Mouse (Mus musculus): Measurements from ENCODE around the gene Slc25a42. TPM values are rescaled to one million over a fixed set of nuclear protein-coding genes. Genes with fewer than 3 reads are reported as not detected.
A peak's percentile ranks its signal among the peaks of the same experiment; 100 is the strongest.

The Slc25a42 gene
- polyA plus RNA-seq, 1 experiment: 45.5 TPM

GRCm38 (mm10) chr8:70237842-70238241 is 25.7 kb upstream of the Slc25a42 start:
- 84% methylated on average over 2 of the region's 2 CpGs for WGBS
- TF ChIP-seq POLR2A (IDR thresholded peaks at IDR 0.05; ENCODE audit: borderline replicate concordance, insufficient read depth, low read length): no peak
- no peak for TF ChIP-seq CTCF (IDR thresholded peaks at IDR 0.05; ENCODE audit: borderline replicate concordance, insufficient read depth, low read depth, low read length)
- DNase-seq: no peak

GRCm38 (mm10) chr8:70234781-70235128 is 22.6 kb upstream of the Slc25a42 start:
- no peaks in the 10 kb centered on the region; the same call in 1 of the 2 replicates for H3K4me1 ChIP-seq (ENCODE audit: control insufficient read depth, insufficient read depth, low read length)
- no peak for TF ChIP-seq CTCF (IDR thresholded peaks at IDR 0.05; ENCODE audit: borderline replicate concordance, insufficient read depth, low read depth, low read length)
- TF ChIP-seq POLR2A (IDR thresholded peaks at IDR 0.05; ENCODE audit: borderline replicate concordance, insufficient read depth, low read length): no peak
- no peak for DNase-seq
- H3K27me3 ChIP-seq (ENCODE audit: control insufficient read depth, insufficient read depth, low read length): no peaks in the 10 kb centered on the region
- H3K4me3 ChIP-seq (replicated peaks; ENCODE audit: insufficient read depth, low read depth, low read length): peak overlapping the region; percentile 84
- WGBS: under 1% methylated on average over 15 of the region's 15 CpGs
- peak overlapping the region; percentile 27; the same call in 1 of the 2 replicates for H3K27ac ChIP-seq (ENCODE audit: insufficient read depth, low read length)

More at GRCm38 (mm10) chr8:70237842-70238241, 25.7 kb upstream of the Slc25a42 start:
- no peak overlapping the region for H3K4me3 ChIP-seq (replicated peaks; ENCODE audit: insufficient read depth, low read depth, low read length)
- H3K4me1 ChIP-seq (ENCODE audit: control insufficient read depth, insufficient read depth, low read length): peaks cover 2% of the 10 kb centered on the region; the same call in 1 of the 2 replicates
- H3K27me3 ChIP-seq (ENCODE audit: control insufficient read depth, insufficient read depth, low read length): no peaks in the 10 kb centered on the region
- H3K27ac ChIP-seq (ENCODE audit: insufficient read depth, low read length): no peak overlapping the region

- TF ChIP-seq POLR2A (IDR thresholded peaks at IDR 0.05; ENCODE audit: borderline replicate concordance, insufficient read depth, low read length) (peak; percentile 75; the same call in 1 of the 2 replicates), CTCF (IDR thresholded peaks at IDR 0.05; ENCODE audit: borderline replicate concordance, insufficient read depth, low read depth, low read length) (no peak)
- under 1% methylated on average over 67 of the region's 67 CpGs for WGBS
- peak; percentile 96 to 98 for DNase-seq
- no peaks in the 10 kb centered on the region; the same call in 1 of the 2 replicates for H3K4me1 ChIP-seq (ENCODE audit: control insufficient read depth, insufficient read depth, low read length)
- peak within 1 kb of the TSS; percentile 84 for H3K4me3 ChIP-seq (replicated peaks; ENCODE audit: insufficient read depth, low read depth, low read length)
- no peaks in the 10 kb centered on the region for H3K27me3 ChIP-seq (ENCODE audit: control insufficient read depth, insufficient read depth, low read length)
- H3K27ac ChIP-seq (ENCODE audit: insufficient read depth, low read length): peak within 1 kb of the TSS; percentile 95
These were observed 22.1 kb upstream of the Slc25a42 start, which contains the start of the genes Sugp2 and Armc6 for GRCm38 (mm10) chr8:70234080-70234780. Gene Sugp2, plus strand, starts transcription at chr8:70234226. Gene Armc6, minus strand, starts transcription at chr8:70234466.

GRCm38 (mm10) chr8:70233606-70234005 is 21.5 kb upstream of the Slc25a42 start:
- Histone ChIP-seq H3K27ac (ENCODE audit: insufficient read depth, low read length) (no peak overlapping the region), H3K4me1 (ENCODE audit: control insufficient read depth, insufficient read depth, low read length) (no peaks in the 10 kb centered on the region; the same call in 1 of the 2 replicates), H3K27me3 (ENCODE audit: control insufficient read depth, insufficient read depth, low read length) (no peaks in the 10 kb centered on the region), H3K4me3 (replicated peaks; ENCODE audit: insufficient read depth, low read depth, low read length) (peak overlapping the region; percentile 84)
- 2% methylated on average over 13 of the region's 13 CpGs for WGBS
- TF ChIP-seq POLR2A (IDR thresholded peaks at IDR 0.05; ENCODE audit: borderline replicate concordance, insufficient read depth, low read length) (no peak), CTCF (IDR thresholded peaks at IDR 0.05; ENCODE audit: borderline replicate concordance, insufficient read depth, low read depth, low read length) (no peak)
- DNase-seq: no peak

GRCm38 (mm10) chr8:70230837-70231236 is 18.7 kb upstream of the Slc25a42 start:
- H3K4me3 ChIP-seq (replicated peaks; ENCODE audit: insufficient read depth, low read depth, low read length): no peak overlapping the region
- TF ChIP-seq CTCF (IDR thresholded peaks at IDR 0.05; ENCODE audit: borderline replicate concordance, insufficient read depth, low read depth, low read length): no peak
- H3K27ac ChIP-seq (ENCODE audit: insufficient read depth, low read length): no peak overlapping the region
- H3K27me3 ChIP-seq (ENCODE audit: control insufficient read depth, insufficient read depth, low read length): no peaks in the 10 kb centered on the region
- H3K4me1 ChIP-seq (ENCODE audit: control insufficient read depth, insufficient read depth, low read length): no peaks in the 10 kb centered on the region; the same call in 1 of the 2 replicates
- WGBS: 67% methylated on average over 9 of the region's 9 CpGs
- no peak for DNase-seq

GRCm38 (mm10) chr8:70227997-70228396 is 15.9 kb upstream of the Slc25a42 start:
- Histone ChIP-seq H3K27me3 (ENCODE audit: control insufficient read depth, insufficient read depth, low read length) (no peaks in the 10 kb centered on the region), H3K4me1 (ENCODE audit: control insufficient read depth, insufficient read depth, low read length) (no peaks in the 10 kb centered on the region), H3K4me3 (replicated peaks; ENCODE audit: insufficient read depth, low read depth, low read length) (no peak overlapping the region), H3K27ac (ENCODE audit: insufficient read depth, low read length) (no peak overlapping the region)
- TF ChIP-seq CTCF (IDR thresholded peaks at IDR 0.05; ENCODE audit: borderline replicate concordance, insufficient read depth, low read depth, low read length): no peak
- no peak for TF ChIP-seq POLR2A (IDR thresholded peaks at IDR 0.05; ENCODE audit: borderline replicate concordance, insufficient read depth, low read length)
- DNase-seq: no peak
- WGBS: 23% methylated on average over 4 of the region's 4 CpGs

- 34% methylated on average over 6 of the region's 6 CpGs for WGBS
- peak; percentile 38 to 51 for DNase-seq
- Histone ChIP-seq H3K27ac (ENCODE audit: insufficient read depth, low read length) (no peak overlapping the region), H3K27me3 (ENCODE audit: control insufficient read depth, insufficient read depth, low read length) (no peaks in the 10 kb centered on the region), H3K4me1 (ENCODE audit: control insufficient read depth, insufficient read depth, low read length) (peaks cover 9% of the 10 kb centered on the region), H3K4me3 (replicated peaks; ENCODE audit: insufficient read depth, low read depth, low read length) (no peak overlapping the region)
- TF ChIP-seq CTCF (IDR thresholded peaks at IDR 0.05; ENCODE audit: borderline replicate concordance, insufficient read depth, low read depth, low read length): peak; percentile 55; the same call in 1 of the 2 replicates
- no peak for TF ChIP-seq POLR2A (IDR thresholded peaks at IDR 0.05; ENCODE audit: borderline replicate concordance, insufficient read depth, low read length)
These were observed 11.2 kb upstream of the Slc25a42 start for GRCm38 (mm10) chr8:70223341-70223740.

- no peak for TF ChIP-seq CTCF (IDR thresholded peaks at IDR 0.05; ENCODE audit: borderline replicate concordance, insufficient read depth, low read depth, low read length)
- no peak for TF ChIP-seq POLR2A (IDR thresholded peaks at IDR 0.05; ENCODE audit: borderline replicate concordance, insufficient read depth, low read length)
- no peak for DNase-seq
- H3K27me3 ChIP-seq (ENCODE audit: control insufficient read depth, insufficient read depth, low read length): no peaks in the 10 kb centered on the region
- H3K4me1 ChIP-seq (ENCODE audit: control insufficient read depth, insufficient read depth, low read length): peaks cover 9% of the 10 kb centered on the region
- no peak overlapping the region for H3K27ac ChIP-seq (ENCODE audit: insufficient read depth, low read length)
- H3K4me3 ChIP-seq (replicated peaks; ENCODE audit: insufficient read depth, low read depth, low read length): no peak overlapping the region
- 97% methylated on average over 12 of the region's 12 CpGs for WGBS
These were observed 9.9 kb upstream of the Slc25a42 start for GRCm38 (mm10) chr8:70222041-70222440.
